Mouse (Mus musculus): ENCODE data around the gene Per2. TPM values are rescaled to one million over a fixed set of nuclear protein-coding genes. Genes with fewer than 3 reads are reported as not detected.
A peak's percentile ranks its signal among the peaks of the same experiment; 100 is the strongest.

Gene Per2
- total RNA-seq, 2 experiments from 2014 or later = 37.1 to 84.7 TPM

GRCm38 (mm10) chr1:91460069-91460468 is 945 bp upstream of the Per2 start:
- no peak for DNase-seq

- DNase-seq = peak; percentile 41 to 47
Observed at GRCm38 (mm10) chr1:91458223-91458861, 782 bp downstream of the Per2 start.

GRCm38 (mm10) chr1:91457698-91458097 is 1.4 kb downstream of the Per2 start:
- peak; percentile 75 to 80 for DNase-seq

GRCm38 (mm10) chr1:91457116-91457515 is 2.0 kb downstream of the Per2 start:
- peak in 1 of 2 experiments; percentile 17 for DNase-seq

- peak; percentile 60 to 83 for DNase-seq
Observed at GRCm38 (mm10) chr1:91456301-91456801, 2.8 kb downstream of the Per2 start.

GRCm38 (mm10) chr1:91455661-91456161 is 3.4 kb downstream of the Per2 start:
- peak; percentile 54 to 74 for DNase-seq

- no peak for DNase-seq
Observed at GRCm38 (mm10) chr1:91454927-91455326, 4.2 kb downstream of the Per2 start.

GRCm38 (mm10) chr1:91454366-91454765 is 4.8 kb downstream of the Per2 start:
- no peak for DNase-seq

- DNase-seq = no peak
Observed at GRCm38 (mm10) chr1:91453932-91454331, 5.2 kb downstream of the Per2 start.

GRCm38 (mm10) chr1:91451547-91452084 is 7.5 kb downstream of the Per2 start:
- DNase-seq = no peak

GRCm38 (mm10) chr1:91450851-91451250 is 8.3 kb downstream of the Per2 start:
- no peak for DNase-seq

GRCm38 (mm10) chr1:91448688-91449087 is 10.4 kb downstream of the Per2 start:
- peak; percentile 67 to 72 for DNase-seq

GRCm38 (mm10) chr1:91446511-91446910 is 12.6 kb downstream of the Per2 start:
- DNase-seq = no peak

GRCm38 (mm10) chr1:91446060-91446459 is 13.1 kb downstream of the Per2 start:
- peak; percentile 88 to 93 for DNase-seq

- DNase-seq = peak; percentile 77 to 78
Observed at GRCm38 (mm10) chr1:91444841-91445830, 14.0 kb downstream of the Per2 start.

- DNase-seq = peak in 1 of 2 experiments; percentile 37
Observed at GRCm38 (mm10) chr1:91442350-91442990, 16.7 kb downstream of the Per2 start.

GRCm38 (mm10) chr1:91441855-91442254 is 17.3 kb downstream of the Per2 start:
- DNase-seq = no peak

- DNase-seq = no peak
Observed at GRCm38 (mm10) chr1:91439776-91440175, 19.3 kb downstream of the Per2 start.

GRCm38 (mm10) chr1:91437573-91437972 is 21.6 kb downstream of the Per2 start:
- DNase-seq = peak in 1 of 2 experiments; percentile 53

GRCm38 (mm10) chr1:91437083-91437400 is 22.1 kb downstream of the Per2 start:
- DNase-seq = no peak

- peak; percentile 86 to 89 for DNase-seq
Observed at GRCm38 (mm10) chr1:91436380-91437082, 22.6 kb downstream of the Per2 start.

Measured in adrenal gland, postnatal 36 days (tissue).